Mouse (Mus musculus) intestine, postnatal 0 days (tissue): ENCODE results near the gene Thrap3. TPM values are rescaled to one million over a fixed set of nuclear protein-coding genes. Genes with fewer than 3 reads are reported as not detected.
"Not testable (repeated sequence)": the region's sequence is repeated elsewhere in the genome, so short reads cannot be mapped to it uniquely, and the experiment has no call there.

Experiments used
- ATAC-seq: fragments of 200-750 bp; cut with Nextera tagmentation; 2 replicates; pipeline ENCODE4 v1.8.0; 2017; ENCODE audit warnings: mild to moderate bottlenecking, moderate TSS enrichment, moderate library complexity
- H3K27ac ChIP-seq: fragments of 300-500 bp; sonication (generic); 2 replicates; pipeline ENCODE4 v1.5.1; 2014; ENCODE audit warnings: mild to moderate bottlenecking, low read depth, low read length, moderate library complexity
- H3K27me3 ChIP-seq: fragments of 300-500 bp; sonication (generic); replicated peaks from 2 replicates; pipeline ENCODE4 v1.6.1; 2014; ENCODE audit warnings: low read length, mixed read lengths; ENCODE audit not compliant: control insufficient read depth, insufficient read depth
- H3K36me3 ChIP-seq: fragments of 300-500 bp; sonication (generic); 2 replicates; pipeline ENCODE4 v1.6.1; 2014; ENCODE audit warnings: mild to moderate bottlenecking, moderate library complexity; ENCODE audit not compliant: control insufficient read depth, insufficient read depth
- H3K4me1 ChIP-seq: fragments of 300-500 bp; sonication (generic); replicated peaks from 2 replicates; pipeline ENCODE4 v1.6.1; 2014; ENCODE audit warnings: antibody characterized with exemption, low read length, mixed read lengths; ENCODE audit not compliant: control insufficient read depth, insufficient read depth
- H3K4me2 ChIP-seq: fragments of 300-500 bp; sonication (generic); replicated peaks from 2 replicates; pipeline ENCODE4 v1.6.1; 2014; ENCODE audit warnings: low read depth, mild to moderate bottlenecking, moderate library complexity
- H3K4me3 ChIP-seq: fragments of 300-500 bp; sonication (generic); 2 replicates; pipeline ENCODE4 v1.5.1; 2014; ENCODE audit warnings: low read depth, low read length
- H3K9ac ChIP-seq: fragments of 300-500 bp; sonication (generic); 2 replicates; pipeline ENCODE4 v1.6.1; 2014; ENCODE audit warnings: mild to moderate bottlenecking, low read depth, low read length
- H3K9me3 ChIP-seq: fragments of 300-500 bp; sonication (generic); 2 replicates; pipeline ENCODE4 v1.6.1; 2016; ENCODE audit warnings: mixed run types; ENCODE audit not compliant: control insufficient read depth
- CTCF ChIP-seq: sonication (generic); IDR thresholded peaks from 2 replicates; pipeline ENCODE4 v1.5.1; 2016; ENCODE audit warnings: low read depth, mild to moderate bottlenecking, control low read depth, antibody characterized with exemption, moderate library complexity
- WGBS: fragments of 180-500 bp; shearing (Covaris S2); extraction: QIAGEN DNeasy Blood & Tissue Kit; methylation state at CpG from one replicate; pipeline ENCODE4 v1.1.7; 2014; 5-methylcytosine and 5-hydroxymethylcytosine counted together
- polyA plus RNA-seq: library from polyadenylated mRNA; unstranded; fragments of >200 nt; fragmentation: Nextera tagmentation; extraction: Ambion mirVana; gene quantifications from 2 replicates; pipeline ENCODE4 v1.2.1, GENCODE M21; 2015

Thrap3 gene
- polyA plus RNA-seq, 1 experiment from 2014 or later = 56.7 TPM

DNA sequence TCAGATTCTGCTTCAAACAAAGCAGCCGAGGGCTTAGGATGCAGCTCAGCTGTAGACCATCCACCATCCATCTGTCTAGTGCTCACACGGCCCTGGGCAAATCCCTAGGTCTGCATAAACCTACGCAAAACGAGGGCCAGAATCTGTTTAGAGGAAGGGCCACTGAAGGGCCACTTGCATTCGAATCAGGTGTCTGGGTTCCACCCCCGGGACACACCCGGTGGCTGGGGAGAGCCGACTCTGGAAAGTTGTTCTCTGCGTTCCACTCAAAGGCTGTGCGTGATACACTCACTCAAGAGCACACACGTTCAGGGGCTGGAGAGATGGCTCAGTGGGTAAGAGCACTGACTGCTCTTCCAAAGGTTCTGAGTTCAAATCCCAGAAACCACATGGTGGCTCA is 20.1 kb upstream of the Thrap3 start:
- Histone ChIP-seq H3K27me3 (no peaks in the 10 kb centered on the region), H3K36me3 (no peaks in the 10 kb centered on the region), H3K4me1 (no peaks in the 10 kb centered on the region), H3K4me3 (no peak overlapping the region), H3K27ac (no peak overlapping the region), H3K9me3 (no peaks in the 10 kb centered on the region), H3K4me2 (no peak overlapping the region), H3K9ac (no peak overlapping the region)
- TF ChIP-seq CTCF = no peak
- no peak for ATAC-seq
- whole genome bisulfite sequencing = 80% methylated on average over 11 of the region's 11 CpGs

DNA sequence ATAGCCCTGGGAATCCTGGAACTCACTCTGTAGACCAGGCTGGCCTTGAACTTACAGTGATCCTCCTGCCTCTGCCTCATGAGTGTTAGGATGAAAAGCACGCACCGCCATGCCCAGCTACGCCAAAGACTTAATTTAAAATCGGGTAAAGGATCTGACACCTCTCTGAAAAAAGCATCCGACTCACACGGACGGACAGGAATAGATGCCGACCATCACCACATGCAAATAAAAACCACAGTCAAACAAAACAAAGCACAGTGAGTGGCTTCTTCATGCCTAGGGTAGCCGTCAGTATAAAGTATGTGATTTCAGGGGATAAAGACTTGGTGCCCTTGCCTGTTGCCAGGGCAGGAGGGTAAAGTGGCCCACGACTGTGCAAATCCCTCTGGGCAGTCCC is 17.5 kb upstream of the Thrap3 start:
- Histone ChIP-seq H3K4me2 (no peak overlapping the region), H3K36me3 (no peaks in the 10 kb centered on the region), H3K27me3 (no peaks in the 10 kb centered on the region), H3K9ac (no peak overlapping the region), H3K4me3 (no peak overlapping the region), H3K27ac (no peak overlapping the region), H3K4me1 (no peaks in the 10 kb centered on the region), H3K9me3 (no peaks in the 10 kb centered on the region)
- no peak for TF ChIP-seq CTCF
- no peak for ATAC-seq
- WGBS = 90% methylated on average over 10 of the region's 10 CpGs

DNA sequence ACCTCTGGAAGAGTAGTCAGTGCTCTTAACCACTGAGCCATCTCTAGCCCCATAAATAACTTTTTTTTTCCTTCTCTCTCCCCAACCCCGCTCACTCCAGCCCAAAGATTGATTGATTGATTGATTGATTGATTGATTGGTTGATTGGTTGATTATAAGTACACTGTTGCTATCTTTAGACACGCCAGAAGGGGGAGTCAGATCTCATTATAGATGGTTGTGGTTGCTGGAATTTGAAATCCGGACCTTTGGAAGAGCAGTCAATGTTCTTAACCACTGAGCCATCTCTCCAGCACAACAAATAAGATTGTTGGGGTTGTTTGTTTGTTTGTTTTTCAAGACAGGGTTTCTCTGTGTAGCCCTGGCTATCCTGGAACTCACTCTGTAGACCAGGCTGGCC is 17.0 kb upstream of the Thrap3 start:
- 73% methylated on average over 3 of the region's 3 CpGs for WGBS
- not testable (repeated sequence) for ATAC-seq, H3K27me3 ChIP-seq, H3K36me3 ChIP-seq, H3K4me2 ChIP-seq, H3K4me3 ChIP-seq, H3K9me3 ChIP-seq, H3K4me1 ChIP-seq, H3K9ac ChIP-seq, H3K27ac ChIP-seq
- TF ChIP-seq CTCF = 0 out of 2 replicates have a peak, but pooled peaks have one; percentile 12

DNA sequence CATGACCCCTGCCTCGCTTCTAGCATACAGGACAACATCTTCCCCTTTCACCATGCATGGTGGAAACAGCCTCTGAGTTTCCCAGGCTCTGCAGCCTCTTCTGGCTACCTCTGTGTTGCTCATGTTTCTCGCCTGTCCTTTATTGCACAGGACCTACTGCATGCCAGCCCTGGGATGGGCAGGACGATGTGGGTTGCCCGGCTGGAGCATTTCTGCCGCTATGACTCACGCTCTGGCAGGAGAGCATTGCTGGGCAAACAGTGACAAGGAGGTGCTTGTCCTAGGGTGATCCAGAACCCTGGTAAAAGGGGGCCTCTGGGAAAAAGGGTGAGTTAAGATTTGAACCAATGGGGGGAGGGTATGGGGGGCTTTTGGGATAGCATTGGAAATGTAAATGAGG is 15.2 kb upstream of the Thrap3 start:
- Histone ChIP-seq H3K4me1 (no peaks in the 10 kb centered on the region), H3K9me3 (no peaks in the 10 kb centered on the region), H3K27ac (no peak overlapping the region), H3K36me3 (no peaks in the 10 kb centered on the region), H3K4me3 (no peak overlapping the region), H3K4me2 (no peak overlapping the region), H3K9ac (no peak overlapping the region), H3K27me3 (no peaks in the 10 kb centered on the region)
- no peak for ATAC-seq
- TF ChIP-seq CTCF = no peak
- 64% methylated on average over 6 of the region's 6 CpGs for WGBS

DNA sequence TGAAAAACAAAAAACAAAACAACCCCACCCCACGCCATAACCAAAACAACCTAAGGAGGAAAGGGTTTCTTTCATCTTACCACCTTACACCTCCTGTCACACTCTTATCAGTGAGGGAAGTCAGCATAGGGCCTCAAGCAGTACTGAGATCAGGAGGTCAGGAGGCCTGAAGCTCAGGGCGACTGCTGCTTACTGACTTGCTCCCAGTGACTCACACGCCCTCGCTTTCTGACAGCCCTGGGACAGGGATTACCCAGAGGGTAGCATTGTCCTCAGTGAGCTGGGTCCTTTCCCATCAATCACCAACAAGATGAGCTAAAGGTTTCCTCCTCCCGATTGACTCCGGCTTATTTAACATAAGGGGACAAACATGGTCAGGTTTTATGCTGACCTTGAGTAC is 4.5 kb upstream of the Thrap3 start:
- H3K4me2 ChIP-seq = no peak overlapping the region
- no peak overlapping the region for H3K27ac ChIP-seq
- WGBS = 46% methylated on average over 6 of the region's 6 CpGs
- no peaks in the 10 kb centered on the region for H3K36me3 ChIP-seq
- H3K9me3 ChIP-seq = no peaks in the 10 kb centered on the region
- ATAC-seq = no peak
- H3K4me1 ChIP-seq = no peaks in the 10 kb centered on the region; the same call in 1 of the 2 replicates
- TF ChIP-seq CTCF = no peak
- no peaks in the 10 kb centered on the region for H3K27me3 ChIP-seq
- H3K4me3 ChIP-seq = no peak overlapping the region
- no peak overlapping the region for H3K9ac ChIP-seq

DNA sequence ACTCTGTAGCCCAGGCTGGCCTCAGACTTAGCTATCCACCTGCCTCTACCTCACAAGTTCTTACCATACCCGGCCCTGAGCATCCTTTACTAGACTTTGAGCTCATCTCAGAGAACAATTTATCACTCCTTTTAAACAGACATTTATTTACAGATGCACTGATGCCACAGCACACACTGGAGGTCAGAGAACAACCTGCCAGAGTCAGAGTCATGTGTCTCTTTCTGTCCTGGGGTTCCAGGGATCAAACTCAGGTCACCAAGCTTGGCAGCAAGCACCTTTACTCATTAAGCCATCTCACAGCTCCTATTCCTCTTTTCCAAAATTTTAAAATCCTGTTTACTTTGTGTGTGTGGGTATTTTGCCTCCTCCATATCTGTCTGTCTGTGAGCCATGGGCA is 2.8 kb upstream of the Thrap3 start:
- Histone ChIP-seq H3K4me3 (no peak overlapping the region), H3K4me2 (no peak overlapping the region), H3K36me3 (no peaks in the 10 kb centered on the region), H3K9me3 (no peaks in the 10 kb centered on the region), H3K4me1 (peaks cover under 1% of the 10 kb centered on the region; the same call in 1 of the 2 replicates), H3K27ac (no peak overlapping the region), H3K27me3 (no peaks in the 10 kb centered on the region), H3K9ac (no peak overlapping the region)
- 52% methylated on average over 1 of the region's 1 CpGs for WGBS
- no peak for ATAC-seq
- no peak for TF ChIP-seq CTCF

DNA sequence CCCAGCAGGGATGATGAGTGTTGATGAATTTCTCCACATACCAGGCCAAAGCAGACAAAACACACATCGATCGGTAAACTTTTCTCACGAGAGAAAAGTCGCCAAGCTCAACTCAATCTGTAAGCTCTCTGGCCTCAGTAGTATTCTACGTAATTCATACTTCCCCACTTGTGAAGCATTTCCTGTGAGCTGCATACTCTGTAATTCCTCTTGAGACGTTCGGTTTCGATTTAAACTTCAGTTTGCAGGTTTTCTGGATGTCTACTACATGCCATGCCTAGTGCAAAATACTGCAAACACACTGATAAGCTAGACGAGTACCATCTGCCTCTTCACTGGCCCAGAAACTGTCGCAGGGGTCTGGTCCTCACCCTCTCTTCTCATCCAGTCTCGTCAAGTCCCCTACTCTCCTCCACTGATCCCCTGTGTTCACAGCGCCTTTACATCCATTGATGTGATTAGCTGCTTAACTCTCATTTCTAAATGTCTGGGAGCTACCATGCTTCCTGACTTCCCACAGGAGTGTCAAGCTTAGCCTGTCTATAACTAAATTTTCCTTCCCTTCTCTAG is 2.2 kb upstream of the Thrap3 start:
- TF ChIP-seq CTCF = no peak
- no peaks in the 10 kb centered on the region for H3K27me3 ChIP-seq
- H3K9ac ChIP-seq = no peak overlapping the region
- 70% methylated on average over 12 of the region's 12 CpGs for WGBS
- H3K4me2 ChIP-seq = no peak overlapping the region
- H3K36me3 ChIP-seq = 0 out of 2 replicates have a peak, but pooled peaks cover 3% of the 10 kb centered on the region
- no peak overlapping the region for H3K4me3 ChIP-seq
- no peak overlapping the region for H3K27ac ChIP-seq
- H3K9me3 ChIP-seq = no peaks in the 10 kb centered on the region
- peaks cover 7% of the 10 kb centered on the region for H3K4me1 ChIP-seq
- no peak for ATAC-seq
